ENCODE assay signal across 13 mouse cellular contexts in genomic region chr7:70104486-70104885, GRCm38 (mm10).
DNase-seq lines count a peak whose midpoint lies in the region; ATAC-seq lines count a peak whose summit lies in the region.
"Had no signal": no experiment of that assay in that cellular context is flagged by ENCODE, and none has a peak within 500 bp of the region (broad histone marks: within the 10 kb centered on the region; RNA-seq: fewer than 3 reads in every experiment).

No protein-coding gene starts in this region.

- H3K4me1 ChIP-seq in midbrain, embryonic 10.5 days, result peaks cover 32% of the 10 kb centered on the region
- peaks cover 14% of the 10 kb centered on the region for H3K4me1 ChIP-seq in neural tube, embryonic 15.5 days
- no peaks in the 10 kb centered on the region for H3K4me1 ChIP-seq in liver, embryonic 12.5 days
- H3K4me1 ChIP-seq: heart, embryonic 15.5 days had no signal

- H3K4me2 ChIP-seq in neural tube, embryonic 15.5 days, result peak overlapping the region; percentile 30
- no peak overlapping the region for H3K4me2 ChIP-seq in liver, embryonic 12.5 days
- H3K4me2 ChIP-seq: heart, embryonic 15.5 days had no signal

- H3K27me3 ChIP-seq in midbrain, embryonic 10.5 days (ENCODE audit: low read depth, poor library complexity, severe bottlenecking), result peaks cover 76% of the 10 kb centered on the region
- H3K27me3 ChIP-seq in neural tube, embryonic 15.5 days (replicated peaks), result no peaks in the 10 kb centered on the region
- no peaks in the 10 kb centered on the region for H3K27me3 ChIP-seq in liver, embryonic 12.5 days (replicated peaks)
- H3K27me3 ChIP-seq: heart, embryonic 15.5 days had no signal

- no peak for ATAC-seq in neural tube, embryonic 15.5 days (ENCODE audit: low FRiP score)
- no peak for ATAC-seq in liver, embryonic 12.5 days

- WGBS in midbrain, embryonic 10.5 days, result 32% methylated on average over 8 of the region's 8 CpGs
- WGBS in neural tube, embryonic 15.5 days, result 4% methylated on average over 8 of the region's 8 CpGs
- 55% methylated on average over 8 of the region's 8 CpGs for WGBS in liver, embryonic 12.5 days (ENCODE audit: insufficient replicate concordance)

- H3K4me3 ChIP-seq in midbrain, embryonic 10.5 days, result no peak overlapping the region
- no peak overlapping the region for H3K4me3 ChIP-seq in neural tube, embryonic 15.5 days (replicated peaks)
- H3K4me3 ChIP-seq in liver, embryonic 12.5 days, result no peak overlapping the region
- H3K4me3 ChIP-seq: heart, embryonic 15.5 days had no signal

- H3K36me3 ChIP-seq in midbrain, embryonic 10.5 days, result no peaks in the 10 kb centered on the region
- H3K36me3 ChIP-seq in neural tube, embryonic 15.5 days, result no peaks in the 10 kb centered on the region
- H3K36me3 ChIP-seq in liver, embryonic 12.5 days, result no peaks in the 10 kb centered on the region
- H3K36me3 ChIP-seq: heart, embryonic 15.5 days had no signal

- no peaks in the 10 kb centered on the region for H3K9me3 ChIP-seq in midbrain, embryonic 10.5 days (replicated peaks)
- H3K9me3 ChIP-seq in neural tube, embryonic 15.5 days (replicated peaks), result no peaks in the 10 kb centered on the region
- H3K9me3 ChIP-seq in liver, embryonic 12.5 days (replicated peaks), result no peaks in the 10 kb centered on the region
- H3K9me3 ChIP-seq: heart, embryonic 15.5 days had no signal

- no peak overlapping the region for H3K9ac ChIP-seq in neural tube, embryonic 15.5 days (replicated peaks)
- H3K9ac ChIP-seq in liver, embryonic 12.5 days, result no peak overlapping the region
- H3K9ac ChIP-seq: heart, embryonic 15.5 days; liver, embryonic 14.5 days had no signal

- DNase-seq in retina, postnatal 1 day, result peak; percentile 27
- DNase-seq in retina, embryonic 14.5 days (ENCODE audit: low spot score), result no peak
- DNase-seq in forelimb bud, embryonic 11.5 days (ENCODE audit: low read depth, low spot score), result peak; percentile 63
- peak; percentile 37 for DNase-seq in midbrain, embryonic 10.5 days (ENCODE audit: low spot score)
- no peak for DNase-seq in urinary bladder, postnatal 14 days (ENCODE audit: low spot score)
- no peak for DNase-seq in ovary, postnatal 10 days (ENCODE audit: low spot score)
- DNase-seq: cerebellum, adult 11 months; kidney, adult 8-10 months; lung, postnatal 4 days had no signal

- peak overlapping the region; percentile 59 for H3K27ac ChIP-seq in midbrain, embryonic 10.5 days (replicated peaks)
- 0 out of 2 replicates have a peak overlapping the region, but pooled peaks have one; percentile 28 for H3K27ac ChIP-seq in neural tube, embryonic 15.5 days (replicated peaks)
- H3K27ac ChIP-seq in liver, embryonic 12.5 days, result no peak overlapping the region
- H3K27ac ChIP-seq: heart, embryonic 15.5 days; liver, embryonic 14.5 days had no signal

Comparison
In these comparisons a context has a peak if more than half of its experiments do, and no peak if none do; other contexts are left out.
1. DNase-seq: peak in retina, postnatal 1 day (single experiment), forelimb bud, embryonic 11.5 days (single experiment) and midbrain, embryonic 10.5 days (single experiment); none in retina, embryonic 14.5 days (single experiment), urinary bladder, postnatal 14 days (single experiment) and ovary, postnatal 10 days (single experiment).